In genomic region chr6:37463517-37464482, GRCm38 (mm10) we compare ENCODE assay signal across 8 mouse cellular contexts. TPM values are rescaled to one million over a fixed set of nuclear protein-coding genes. Genes with fewer than 3 reads are reported as not detected.
DNase-seq lines count a peak whose midpoint lies in the region; ATAC-seq lines count a peak whose summit lies in the region.
"Not testable (repeated sequence)": the region's sequence is repeated elsewhere in the genome, so short reads cannot be mapped to it uniquely, and the experiment has no call there.

No protein-coding gene starts in this region.

- peak overlapping the region; percentile 36 for H3K4me3 ChIP-seq in embryonic facial prominence, embryonic 13.5 days
- H3K4me3 ChIP-seq in intestine, embryonic 16.5 days (ENCODE audit: low read length), result peak overlapping the region; percentile 40
- H3K4me3 ChIP-seq in macrophage (ENCODE audit: inconsistent target), result peak overlapping the region; percentile 32

- not testable (repeated sequence) for H3K79me2 ChIP-seq in macrophage (ENCODE audit: inconsistent target)

- intact Hi-C loops in left cerebral cortex, postnatal 36 days (cut with DNase I), result loop anchor here (5.0 kb wide), 1 partner anchor 604 kb away; no protein-coding TSS in a partner anchor

- WGBS in embryonic facial prominence, embryonic 13.5 days, result 0% methylated on average over 7 of the region's 25 CpGs
- 3% methylated on average over 6 of the region's 25 CpGs for WGBS in intestine, embryonic 16.5 days
- WGBS in macrophage (ENCODE audit: missing documents), result 0% methylated on average over 6 of the region's 25 CpGs

- not testable (repeated sequence) for H3K36me3 ChIP-seq in embryonic facial prominence, embryonic 13.5 days; intestine, embryonic 16.5 days (ENCODE audit: control insufficient read depth, insufficient read depth, low read length); macrophage (ENCODE audit: inconsistent target)

- DNase-seq in adrenal gland, postnatal 14 days, result peak; percentile 45
- DNase-seq in heart, adult 8-10 months (ENCODE audit: low spot score), result peak; percentile 60
- DNase-seq in left cerebral cortex, postnatal 36 days (ENCODE audit: low spot score in 2 of 2), result peak; percentile 37 to 47
- peak; percentile 91 for DNase-seq in retina, postnatal 1 day
- peak; percentile 41 for DNase-seq in urinary bladder, postnatal 14 days (ENCODE audit: low spot score)

- peak; percentile 84 for ATAC-seq in embryonic facial prominence, embryonic 13.5 days (ENCODE audit: insufficient number of reproducible peaks, insufficient read depth, low FRiP score, low TSS enrichment, low read depth)
- ATAC-seq in intestine, embryonic 16.5 days, result peak; percentile 96

- not testable (repeated sequence) for H3K4me1 ChIP-seq in embryonic facial prominence, embryonic 13.5 days; intestine, embryonic 16.5 days (ENCODE audit: control insufficient read depth, insufficient read depth, low read length)

- H3K27ac ChIP-seq in embryonic facial prominence, embryonic 13.5 days; intestine, embryonic 16.5 days (ENCODE audit: low read length); macrophage: not testable (repeated sequence)

- H3K27me3 ChIP-seq in embryonic facial prominence, embryonic 13.5 days; intestine, embryonic 16.5 days (replicated peaks; ENCODE audit: control insufficient read depth, insufficient read depth, low read length): not testable (repeated sequence)

- H3K9ac ChIP-seq in embryonic facial prominence, embryonic 13.5 days; intestine, embryonic 16.5 days (ENCODE audit: low read depth, low read length): not testable (repeated sequence)

- not testable (repeated sequence) for H3K9me3 ChIP-seq in embryonic facial prominence, embryonic 13.5 days; intestine, embryonic 16.5 days (ENCODE audit: control insufficient read depth, low read length)

- peak overlapping the region; percentile 54 for H3K4me2 ChIP-seq in embryonic facial prominence, embryonic 13.5 days
- H3K4me2 ChIP-seq in intestine, embryonic 16.5 days (ENCODE audit: low read depth, low read length), result peak overlapping the region; percentile 30; the same call in 1 of the 2 replicates

RNA-seq across cellular contexts. Expression of gene Creb3l2, which starts 21.9 kb away (rescaled TPM):
- 50.0 and 50.8 TPM in 2 replicates for total RNA-seq in adrenal gland, postnatal 14 days (2021)
- polyA plus RNA-seq in embryonic facial prominence, embryonic 13.5 days (2015; fragmentation: Nextera tagmentation; extraction: Ambion mirVana), result 26.9 and 29.0 TPM in 2 replicates
- 10 to 100 TPM; 21.8 to 23.8 (median 23.2) TPM for total RNA-seq in heart, adult 8-10 months (2022)
- polyA plus RNA-seq in intestine, embryonic 16.5 days (2015; fragmentation: Nextera tagmentation; extraction: Ambion mirVana), result 13.4 and 13.9 TPM in 2 replicates
- total RNA-seq in left cerebral cortex, postnatal 36 days (2021), result 1 to 10 TPM; 6.1 to 8.1 TPM
- total RNA-seq in macrophage (2018; cell fraction: chromatin; rRNA removed), result 1 to 10 TPM in 23 of 26 experiments, under 1 TPM in 3; 0.51 to 8.5 (median 4.9) TPM
- total RNA-seq in macrophage (2018; cell fraction: cytosol; rRNA removed), result 1 to 10 TPM; 2.9 to 9.7 (median 5.3) TPM
- total RNA-seq in macrophage (2018; cell fraction: nucleus; rRNA removed), result 10 to 100 TPM in 3 of 26 experiments, 1 to 10 TPM in 23; 2.7 to 12.1 (median 6.0) TPM
- 3.0 to 5.1 TPM (median 4.9 TPM) in 3 replicates for polyA plus RNA-seq in macrophage (2018)

Comparison
In these comparisons a context has a peak if more than half of its experiments do, and no peak if none do; other contexts are left out.
1. DNase-seq: peak in every context shown above with its lines; median percentile 91 in retina, postnatal 1 day; 60 in heart, adult 8-10 months; 45 in adrenal gland, postnatal 14 days; 42 in left cerebral cortex, postnatal 36 days; 41 in urinary bladder, postnatal 14 days.